Mouse (Mus musculus): ENCODE measurements around the gene Arhgap42.

Arhgap42 gene

GRCm38 (mm10) chr9:9001170-9001569 is 237.7 kb downstream of the Arhgap42 start:
- no peak for DNase-seq

- no peak for DNase-seq
Measured at GRCm38 (mm10) chr9:8996494-8996893, 242.4 kb downstream of the Arhgap42 start.

- DNase-seq, result no peak
Measured at GRCm38 (mm10) chr9:8982315-8982714, 256.6 kb downstream of the Arhgap42 start.

GRCm38 (mm10) chr9:8977775-8978174 is 261.1 kb downstream of the Arhgap42 start:
- DNase-seq, result no peak

GRCm38 (mm10) chr9:8971491-8971890 is 267.4 kb downstream of the Arhgap42 start, which contains the start of gene Gm16485:
Gm16485 (plus strand) TSS chr9:8971791.
- no peak for DNase-seq

- DNase-seq, result no peak
Measured at GRCm38 (mm10) chr9:8970240-8970639, 268.7 kb downstream of the Arhgap42 start.

- no peak for DNase-seq
Measured at GRCm38 (mm10) chr9:8964512-8965133, 274.3 kb downstream of the Arhgap42 start.

- no peak for DNase-seq
Measured at GRCm38 (mm10) chr9:8953306-8953705, 285.6 kb downstream of the Arhgap42 start.

Measured in thymus, postnatal 25 days (tissue).